Mouse (Mus musculus) forebrain, embryonic 11.5 days (tissue): Measurements from ENCODE around the gene Trove2. TPM values are rescaled to one million over a fixed set of nuclear protein-coding genes. Genes with fewer than 3 reads are reported as not detected.
A peak's percentile ranks its signal among the peaks of the same experiment; 100 is the strongest.
"Not testable (repeated sequence)": the region's sequence is repeated elsewhere in the genome, so short reads cannot be mapped to it uniquely, and the experiment has no call there.

Source experiments
- ATAC-seq: fragments of 200-750 bp; cut with Nextera tagmentation; replicated peaks from 2 replicates; pipeline ENCODE4 v1.8.0; 2017; ENCODE audit warnings: moderate TSS enrichment; ENCODE audit not compliant: low FRiP score
- DNase-seq: peaks from one replicate; pipeline ENCODE4 v3.0.0-alpha.2; 2017; ENCODE audit warnings: low spot score
- H3K27ac ChIP-seq: fragments of 300-500 bp; sonication (generic); 2 replicates; pipeline ENCODE4 v1.5.1; 2014; ENCODE audit warnings: low read depth, low read length
- H3K27me3 ChIP-seq: fragments of 300-500 bp; sonication (generic); 2 replicates; pipeline ENCODE4 v1.6.1; 2014; ENCODE audit warnings: mild to moderate bottlenecking, low read length, mixed read lengths; ENCODE audit not compliant: control insufficient read depth, insufficient read depth
- H3K36me3 ChIP-seq: fragments of 300-500 bp; sonication (generic); 2 replicates; pipeline ENCODE4 v1.6.1; 2014; ENCODE audit warnings: mild to moderate bottlenecking, low read length, moderate library complexity, mixed read lengths; ENCODE audit not compliant: control insufficient read depth, insufficient read depth
- H3K4me1 ChIP-seq: fragments of 300-500 bp; sonication (generic); replicated peaks from 2 replicates; pipeline ENCODE4 v1.6.1; 2014; ENCODE audit warnings: low read length, mixed read lengths; ENCODE audit not compliant: control insufficient read depth, insufficient read depth
- H3K4me2 ChIP-seq: fragments of 300-500 bp; sonication (generic); 2 replicates; pipeline ENCODE4 v1.6.1; 2014; ENCODE audit warnings: low read depth, mild to moderate bottlenecking, low read length, moderate library complexity, mixed read lengths; ENCODE audit not compliant: severe bottlenecking
- H3K4me3 ChIP-seq: fragments of 300-500 bp; sonication (generic); 2 replicates; pipeline ENCODE4 v1.5.1; 2014; ENCODE audit warnings: low read depth, low read length
- H3K9ac ChIP-seq: fragments of 300-500 bp; sonication (generic); 2 replicates; pipeline ENCODE4 v1.6.1; 2014; ENCODE audit warnings: low read length
- H3K9me3 ChIP-seq: fragments of 300-500 bp; sonication (generic); 2 replicates; pipeline ENCODE4 v1.6.1; 2016; ENCODE audit warnings: low read length, mixed read lengths; ENCODE audit not compliant: control insufficient read depth
- WGBS: fragments of 180-500 bp; shearing (Covaris S2); extraction: QIAGEN DNeasy Blood & Tissue Kit; methylation state at CpG from one replicate; pipeline ENCODE4 v1.1.7; 2014; 5-methylcytosine and 5-hydroxymethylcytosine counted together
- polyA plus RNA-seq: library from polyadenylated mRNA; unstranded; fragments of >200 nt; fragmentation: Nextera tagmentation; extraction: Ambion mirVana; gene quantifications from 2 replicates; pipeline ENCODE4 v1.2.1, GENCODE M21; 2014

Gene Trove2
- polyA plus RNA-seq, 1 experiment from 2014 or later: 50.1 TPM

- DNase-seq: no peak
- no peak overlapping the region for H3K4me3 ChIP-seq
- H3K9ac ChIP-seq: no peak overlapping the region
- no peak; the same call in 1 of the 2 replicates for ATAC-seq
- no peak overlapping the region for H3K4me2 ChIP-seq
- 65% methylated on average over 2 of the region's 2 CpGs for WGBS
- no peak overlapping the region for H3K27ac ChIP-seq
- no peaks in the 10 kb centered on the region for H3K9me3 ChIP-seq
- H3K27me3 ChIP-seq: no peaks in the 10 kb centered on the region
- H3K36me3 ChIP-seq: no peaks in the 10 kb centered on the region
- H3K4me1 ChIP-seq: no peaks in the 10 kb centered on the region
Observed at GRCm38 (mm10) chr1:143730899-143731298, 46.0 kb downstream of the Trove2 start.

GRCm38 (mm10) chr1:143727701-143728445, 49.0 kb downstream of the Trove2 start:
- Histone ChIP-seq H3K4me1 (no peaks in the 10 kb centered on the region), H3K27me3 (no peaks in the 10 kb centered on the region), H3K4me2 (no peak overlapping the region), H3K36me3 (no peaks in the 10 kb centered on the region), H3K9me3 (no peaks in the 10 kb centered on the region), H3K9ac (no peak overlapping the region), H3K27ac (no peak overlapping the region), H3K4me3 (no peak overlapping the region)
- 87% methylated on average over 9 of the region's 9 CpGs for WGBS
- ATAC-seq (no peak), DNase-seq (no peak)

DNA sequence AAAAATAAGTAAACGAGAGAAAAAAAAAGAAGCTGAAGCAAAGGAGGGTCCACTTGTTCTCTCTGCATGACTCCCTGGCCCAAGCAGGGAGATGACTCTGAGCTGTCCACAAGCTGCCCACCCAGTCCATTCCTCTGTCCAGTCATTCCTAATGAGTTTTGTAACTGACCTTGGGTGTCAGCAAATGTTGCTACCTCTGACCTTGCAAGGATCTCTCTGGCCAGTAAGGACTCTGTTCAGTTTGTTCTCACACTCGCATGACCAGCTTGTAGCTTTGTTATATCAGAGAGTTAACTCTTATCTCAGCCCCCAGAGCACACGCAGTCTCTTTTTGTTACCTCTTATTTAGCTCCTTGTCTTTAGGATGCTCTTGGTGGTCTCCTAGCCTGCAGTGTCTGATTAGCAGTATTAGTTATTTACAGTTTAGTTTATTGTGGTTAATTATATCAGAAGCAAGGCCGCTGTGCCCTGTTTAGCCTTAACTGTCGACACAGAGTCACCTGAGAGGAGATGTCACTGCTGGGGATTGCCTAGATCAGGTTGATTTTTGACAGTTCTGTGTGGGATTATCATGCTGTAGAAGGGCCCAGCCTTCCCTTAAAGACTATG, 52.3 kb downstream of the Trove2 start:
- no peak overlapping the region for H3K9ac ChIP-seq
- H3K27ac ChIP-seq: no peak overlapping the region
- DNase-seq (no peak), ATAC-seq (no peak)
- H3K4me3 ChIP-seq: no peak overlapping the region
- 90% methylated on average over 5 of the region's 5 CpGs for WGBS
- H3K36me3 ChIP-seq: no peaks in the 10 kb centered on the region
- H3K27me3 ChIP-seq: no peaks in the 10 kb centered on the region
- H3K9me3 ChIP-seq: no peaks in the 10 kb centered on the region
- no peak overlapping the region for H3K4me2 ChIP-seq
- H3K4me1 ChIP-seq: no peaks in the 10 kb centered on the region

GRCm38 (mm10) chr1:143716038-143716437, 60.8 kb downstream of the Trove2 start, which contains the start of gene Glrx2:
TSS of gene Glrx2 (plus strand) at chr1:143716338.
- not testable (repeated sequence) for H3K4me1 ChIP-seq, H3K9ac ChIP-seq, H3K4me3 ChIP-seq, H3K36me3 ChIP-seq, H3K27ac ChIP-seq, H3K9me3 ChIP-seq, H3K27me3 ChIP-seq, H3K4me2 ChIP-seq, ATAC-seq, DNase-seq
- no CpG with 5 or more reads among the region's 2 CpGs for WGBS

- Histone ChIP-seq H3K27me3 (no peaks in the 10 kb centered on the region), H3K4me2 (no peak overlapping the region), H3K4me1 (no peaks in the 10 kb centered on the region), H3K27ac (peak overlapping the region; percentile 41; the same call in 1 of the 2 replicates), H3K36me3 (no peaks in the 10 kb centered on the region), H3K9ac (no peak overlapping the region), H3K4me3 (no peak overlapping the region), H3K9me3 (no peaks in the 10 kb centered on the region)
- 83% methylated on average over 5 of the region's 5 CpGs for WGBS
- DNase-seq: no peak
- ATAC-seq: 0 out of 2 replicates have a peak, but pooled peaks have one; percentile 15
Observed at GRCm38 (mm10) chr1:143710627-143710976, 66.3 kb downstream of the Trove2 start.

GRCm38 (mm10) chr1:143709966-143710626, 66.8 kb downstream of the Trove2 start:
- Histone ChIP-seq H3K9ac (no peak overlapping the region), H3K9me3 (no peaks in the 10 kb centered on the region), H3K27me3 (no peaks in the 10 kb centered on the region), H3K4me3 (no peak overlapping the region), H3K27ac (peak overlapping the region; percentile 41; the same call in 1 of the 2 replicates), H3K4me1 (no peaks in the 10 kb centered on the region), H3K4me2 (no peak overlapping the region), H3K36me3 (no peaks in the 10 kb centered on the region)
- DNase-seq (no peak), ATAC-seq (peak; percentile 79)
- 75% methylated on average over 7 of the region's 7 CpGs for WGBS

GRCm38 (mm10) chr1:143708361-143708760, 68.5 kb downstream of the Trove2 start:
- Histone ChIP-seq H3K4me3 (no peak overlapping the region), H3K36me3 (no peaks in the 10 kb centered on the region), H3K27ac (no peak overlapping the region), H3K27me3 (no peaks in the 10 kb centered on the region), H3K4me1 (no peaks in the 10 kb centered on the region), H3K4me2 (no peak overlapping the region), H3K9me3 (no peaks in the 10 kb centered on the region), H3K9ac (no peak overlapping the region)
- ATAC-seq: no peak
- WGBS: 80% methylated on average over 6 of the region's 6 CpGs
- DNase-seq: no peak

- H3K27me3 ChIP-seq: no peaks in the 10 kb centered on the region
Observed at GRCm38 (mm10) chr1:143707006-143707405, 69.9 kb downstream of the Trove2 start.

More at GRCm38 (mm10) chr1:143707006-143707405, 69.9 kb downstream of the Trove2 start:
- Histone ChIP-seq H3K27ac (no peak overlapping the region), H3K9ac (no peak overlapping the region), H3K4me3 (no peak overlapping the region), H3K4me1 (no peaks in the 10 kb centered on the region; the same call in 1 of the 2 replicates), H3K4me2 (no peak overlapping the region), H3K36me3 (no peaks in the 10 kb centered on the region), H3K9me3 (no peaks in the 10 kb centered on the region)
- DNase-seq (no peak), ATAC-seq (no peak)
- WGBS: 76% methylated on average over 4 of the region's 4 CpGs
